Mouse (Mus musculus): ENCODE results near the gene Sash3.

Gene Sash3

DNA sequence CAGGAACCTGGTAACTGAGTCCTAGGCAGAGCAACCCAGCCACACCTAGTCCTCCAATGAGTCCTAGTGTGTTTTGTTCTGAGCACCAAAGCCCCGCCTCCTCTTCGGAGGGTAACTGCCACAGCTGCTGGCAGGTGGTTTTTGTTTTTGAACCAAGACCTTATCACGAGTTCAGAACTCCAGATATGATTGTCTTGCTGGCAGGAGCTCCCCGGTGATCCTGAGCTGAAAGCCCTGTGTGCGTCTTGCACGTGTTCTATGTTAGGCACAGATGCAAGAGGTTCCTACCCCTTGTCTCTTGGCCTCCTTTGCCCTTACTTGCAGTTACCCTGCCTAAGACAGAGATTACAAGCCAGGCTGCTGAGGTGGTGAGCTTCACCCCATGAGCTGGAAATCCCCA, 4.8 kb upstream of the Sash3 start:
- DNase-seq, result no peak

DNA sequence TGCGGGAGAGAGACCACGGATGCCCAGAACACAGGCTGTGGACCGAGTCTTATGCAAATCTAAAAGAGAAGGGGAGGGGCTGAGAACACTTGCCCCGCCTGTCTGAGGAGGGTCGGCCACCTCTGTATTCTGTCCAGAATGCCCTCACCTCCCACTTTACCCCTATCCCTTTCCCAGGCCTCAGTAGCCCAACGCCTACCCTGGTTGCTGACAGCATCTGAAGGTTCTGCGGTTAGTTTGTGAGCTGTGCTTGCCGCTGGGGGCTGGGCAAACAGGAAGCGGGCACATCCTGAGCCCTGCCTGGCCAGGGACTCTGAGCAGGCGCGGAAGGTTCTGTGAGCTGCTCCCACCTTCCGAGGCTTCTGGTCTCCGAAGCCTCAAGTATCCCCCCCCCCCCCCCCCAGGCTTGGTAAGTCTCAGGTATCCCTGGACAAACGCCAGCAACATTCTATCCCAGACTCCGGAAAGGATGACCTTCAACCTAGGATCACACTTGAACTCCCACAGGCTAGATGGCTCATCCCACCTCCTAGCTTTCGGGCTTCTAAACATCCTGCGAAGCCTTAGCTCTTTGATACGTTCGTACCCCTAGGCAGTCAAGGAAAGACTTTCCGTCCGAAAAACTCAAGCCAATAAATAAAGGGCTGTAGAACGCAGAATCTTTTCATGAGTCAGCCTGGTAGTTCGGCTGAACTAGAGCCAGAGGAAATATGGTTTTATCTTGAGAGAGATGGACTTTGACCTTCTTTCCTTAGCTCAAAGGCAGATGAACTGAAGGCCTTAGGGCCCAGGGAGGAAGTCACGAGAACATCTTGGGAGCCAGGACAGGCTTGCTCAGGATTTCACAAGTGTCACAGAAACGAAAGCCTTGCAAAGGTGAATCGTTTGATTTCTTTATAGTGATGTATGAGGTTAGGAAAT, 2.6 kb upstream of the Sash3 start:
- DNase-seq, result peak; percentile 23

DNA sequence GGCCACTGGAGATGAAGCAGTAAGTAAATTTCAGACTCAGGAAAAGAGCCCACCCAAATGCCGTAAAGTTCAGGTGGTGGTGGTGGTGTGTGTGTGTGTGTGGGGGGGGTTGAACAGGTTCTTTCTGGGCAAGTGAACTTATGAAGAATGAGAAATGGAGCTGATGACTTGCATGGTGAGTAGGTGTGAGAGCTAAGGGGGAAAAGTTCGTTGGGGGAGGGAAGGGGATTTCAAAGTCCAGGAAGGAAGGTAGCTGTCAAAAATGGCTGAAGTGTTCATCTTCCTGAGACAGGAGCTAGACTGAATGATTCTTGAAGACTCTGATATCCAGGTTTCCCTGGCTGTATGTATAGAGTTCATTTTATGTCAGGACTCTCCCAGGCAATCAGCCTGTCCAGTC, 990 bp downstream of the Sash3 start:
- DNase-seq, result no peak

DNA sequence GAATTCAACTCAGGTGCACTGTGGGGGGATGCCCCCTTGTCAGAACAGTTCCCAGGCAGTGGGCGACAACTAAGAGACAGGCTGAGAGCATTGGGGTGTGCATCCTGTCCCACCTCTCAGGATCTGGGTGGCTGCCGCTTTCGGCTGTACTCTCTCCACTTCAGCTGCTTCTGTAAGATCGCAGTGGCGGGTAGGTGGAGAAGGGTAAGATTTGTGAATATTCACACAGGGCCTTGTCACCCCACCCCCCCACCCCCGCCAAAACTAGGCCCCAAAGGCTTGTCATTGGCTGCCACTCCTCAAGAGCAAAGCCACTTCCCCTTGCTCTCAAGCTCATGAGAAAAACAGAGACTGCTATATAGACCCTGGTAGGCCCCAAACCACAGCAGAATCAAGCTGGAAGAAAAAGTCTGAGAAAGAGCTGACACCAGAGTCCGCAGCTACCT, 1.5 kb downstream of the Sash3 start:
- DNase-seq, result no peak

DNA sequence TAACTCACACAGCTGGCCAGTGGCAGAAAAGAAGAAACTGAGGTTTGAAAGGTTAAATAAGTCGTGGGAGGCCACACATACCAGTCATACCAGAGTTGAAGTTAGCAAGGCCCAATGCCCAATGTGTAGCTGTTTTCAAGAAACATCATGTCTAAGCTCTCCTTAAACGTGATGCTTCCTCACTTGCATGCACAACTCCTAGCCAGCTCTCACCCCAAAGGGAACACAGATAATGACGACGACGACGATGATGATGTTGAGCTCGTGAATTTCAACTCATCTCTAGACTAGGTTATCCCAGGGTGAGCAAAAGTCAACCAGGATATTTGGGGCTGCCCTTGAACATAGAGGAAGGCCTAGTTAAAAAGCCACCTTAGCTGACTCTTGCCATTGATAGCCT, 5.9 kb downstream of the Sash3 start:
- DNase-seq, result no peak

DNA sequence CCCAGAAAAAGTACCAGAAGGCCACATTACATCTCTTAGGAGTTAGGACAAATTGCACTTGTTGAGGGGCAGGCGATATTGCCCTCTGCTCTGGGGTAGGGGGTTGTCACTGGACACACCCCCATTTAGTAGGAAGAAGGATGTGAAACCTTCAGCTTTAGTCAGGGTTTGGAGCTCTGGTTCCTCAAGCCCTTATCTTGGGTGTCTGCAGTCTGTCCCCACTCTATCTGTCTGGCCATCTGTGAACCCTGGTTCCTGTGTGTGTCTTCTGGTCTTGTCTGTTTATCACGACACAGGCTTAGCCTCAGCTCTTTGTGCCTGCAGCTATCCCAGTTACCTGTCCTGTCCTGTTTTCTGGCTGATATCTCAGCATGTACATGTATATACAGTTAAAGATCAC, 7.2 kb downstream of the Sash3 start:
- no peak for DNase-seq

DNA sequence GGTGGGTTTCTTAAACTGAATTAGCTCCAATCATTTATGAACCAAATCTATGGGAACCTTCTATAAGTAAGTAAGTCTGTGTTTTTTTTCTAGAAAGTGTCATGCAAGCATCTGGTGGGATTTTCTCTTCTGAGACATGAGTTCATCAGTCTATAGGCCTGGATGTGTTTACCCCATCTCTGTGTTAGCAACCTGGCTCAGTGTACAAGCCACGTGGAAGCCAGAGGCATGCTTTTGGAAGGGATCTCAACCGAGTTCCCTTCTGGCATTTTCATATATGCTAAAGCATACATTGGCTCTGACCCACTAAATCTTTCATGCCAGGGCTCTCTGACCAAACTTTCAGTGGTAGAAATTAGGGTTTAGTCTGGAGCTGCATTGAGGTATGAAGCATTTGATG, 7.7 kb downstream of the Sash3 start:
- no peak for DNase-seq

DNA sequence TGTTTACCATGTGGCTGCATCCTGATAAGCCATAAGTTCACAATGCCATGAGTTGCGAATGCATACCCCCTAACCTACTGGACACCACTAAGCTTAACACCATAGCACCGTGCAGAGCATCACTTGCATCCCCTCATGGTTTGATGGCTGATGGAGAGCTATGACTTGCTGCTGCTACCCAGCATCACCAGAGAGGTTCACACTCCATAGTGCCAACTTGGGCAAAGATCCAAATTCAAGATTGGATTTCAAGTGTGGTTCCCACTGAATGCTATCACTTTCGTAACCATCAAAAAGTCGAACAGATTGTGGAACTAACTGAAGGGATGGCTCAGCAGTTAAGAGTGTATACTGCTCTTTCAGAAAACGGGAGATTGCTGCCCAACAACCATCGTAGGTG, 9.3 kb downstream of the Sash3 start:
- DNase-seq, result no peak

DNA sequence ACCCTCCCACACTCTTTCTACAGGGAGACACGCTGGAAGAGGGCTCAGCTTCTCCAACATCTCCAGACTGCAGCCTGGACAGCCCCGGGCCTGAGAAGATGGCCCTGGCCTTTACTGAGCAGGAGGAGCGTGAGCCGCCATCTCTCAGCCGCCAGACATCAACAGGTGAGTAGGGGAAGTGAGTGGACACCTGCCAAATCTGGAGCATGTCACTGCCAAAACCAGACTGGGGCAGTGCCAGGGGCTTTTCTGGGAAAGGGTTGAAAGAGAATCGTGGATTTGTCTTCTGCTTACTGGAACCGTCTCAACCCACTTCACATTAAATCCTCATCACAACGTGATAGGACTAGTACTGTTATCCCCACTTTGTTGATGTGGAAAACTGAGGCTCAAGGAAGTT, 11.2 kb downstream of the Sash3 start:
- no peak for DNase-seq

DNA sequence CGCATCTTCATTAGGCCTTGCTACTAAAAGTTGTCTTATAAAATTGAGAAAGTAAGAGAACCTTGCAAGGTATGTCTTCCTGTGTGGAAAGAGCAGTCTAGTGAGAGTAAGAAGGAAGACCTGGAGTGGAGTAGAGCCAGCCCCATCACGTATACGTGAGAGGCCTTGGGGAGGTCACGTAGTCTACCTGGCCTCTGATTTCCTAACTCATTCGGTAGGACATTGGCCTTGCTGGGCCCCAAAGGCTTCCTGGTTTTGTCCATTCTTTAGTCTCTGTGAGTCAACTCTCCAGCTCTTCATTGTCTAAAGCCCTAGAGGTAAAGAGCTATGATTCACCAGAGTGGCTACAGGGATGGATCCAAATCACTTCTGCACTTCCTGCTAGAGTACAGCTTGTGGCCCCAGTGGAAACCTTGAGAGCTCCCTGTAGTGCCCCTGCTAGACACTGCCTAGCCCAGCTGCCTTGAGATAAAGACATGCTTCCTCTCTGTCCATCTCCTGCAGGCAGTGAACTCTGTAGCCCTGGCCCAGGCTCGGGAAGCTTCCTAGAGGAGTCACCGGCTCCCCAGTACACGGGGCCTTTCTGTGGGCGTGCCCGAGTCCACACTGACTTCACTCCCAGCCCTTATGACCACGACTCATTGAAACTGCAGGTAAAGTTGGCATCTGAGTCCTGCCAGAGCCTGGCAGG, 12.1 kb downstream of the Sash3 start:
- DNase-seq, result no peak

DNA sequence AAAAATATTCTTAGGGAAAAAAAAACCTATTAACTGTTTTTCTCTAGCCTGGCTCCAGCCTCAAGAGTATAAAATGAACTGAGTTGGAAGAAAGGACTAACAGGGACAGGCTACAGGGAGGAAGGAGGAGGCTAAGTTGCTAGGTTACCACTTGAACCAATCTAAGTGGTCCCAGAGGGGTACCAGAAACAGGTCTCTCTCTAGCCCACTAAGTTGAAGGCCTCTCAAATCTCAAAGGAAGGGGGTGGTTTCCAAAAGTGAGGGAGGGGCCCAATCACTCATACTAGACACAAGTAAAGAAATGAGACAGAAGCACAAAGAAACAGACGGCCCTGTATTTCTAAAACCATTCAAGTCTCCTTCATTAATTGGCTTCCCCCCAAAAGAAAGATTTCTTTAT, 23.7 kb downstream of the Sash3 start:
- peak; percentile 22 for DNase-seq

DNA sequence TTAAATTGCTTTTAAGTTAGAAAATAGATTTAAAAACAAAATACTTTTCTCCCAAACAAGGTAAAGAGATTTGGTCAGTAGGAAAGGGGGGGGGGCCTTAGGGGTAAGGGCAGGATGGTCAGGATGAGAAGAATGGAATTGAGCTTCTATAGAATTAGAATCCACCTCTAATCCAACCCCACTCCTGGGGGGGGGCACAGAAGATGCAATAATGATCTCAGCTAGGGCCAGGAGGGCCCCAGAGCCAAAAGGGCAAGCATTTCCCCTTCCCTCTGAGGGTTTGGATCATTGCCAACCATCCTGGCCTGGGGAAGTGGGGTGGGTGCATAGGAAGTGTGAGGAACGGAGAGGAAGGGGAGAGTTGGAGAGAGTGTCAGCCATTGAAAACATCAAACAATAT, 24.1 kb downstream of the Sash3 start:
- DNase-seq, result no peak

DNA sequence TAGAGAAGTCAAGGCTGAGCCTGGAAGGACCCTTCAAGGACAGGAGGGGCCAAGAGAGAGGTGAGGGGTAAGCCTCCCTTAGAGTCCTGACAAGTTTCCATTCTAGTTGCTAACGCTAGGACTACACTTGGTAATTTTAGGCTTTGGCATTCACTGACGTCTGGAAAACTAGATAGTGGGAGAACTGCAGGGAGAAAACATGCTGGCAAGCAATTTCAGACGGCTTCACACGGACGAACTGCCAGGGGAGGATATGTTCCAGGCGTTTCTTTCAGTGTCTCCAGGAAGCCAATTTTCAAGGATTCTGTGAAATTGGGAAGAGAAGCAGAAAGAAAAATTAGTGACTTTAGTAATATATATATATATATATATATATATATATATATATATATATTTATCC, 35.6 kb downstream of the Sash3 start:
- no peak for DNase-seq

DNA sequence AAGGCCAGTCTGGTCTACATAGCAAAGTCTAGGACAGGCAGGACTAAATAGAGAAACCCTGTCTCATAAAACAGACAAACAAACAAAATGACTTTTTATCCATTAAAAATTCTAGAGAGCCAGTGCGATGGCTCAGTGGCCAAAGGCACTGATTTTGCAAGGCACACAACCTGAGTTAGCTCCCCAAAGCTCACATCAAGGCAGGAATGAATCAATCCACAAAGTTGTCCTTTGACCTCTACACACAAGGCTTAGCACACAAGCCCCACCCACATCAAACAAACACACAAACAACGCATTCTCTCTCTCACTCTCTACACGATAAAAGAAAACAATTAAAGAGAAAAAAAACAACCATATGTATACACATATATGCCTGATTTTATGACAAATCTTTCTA, 38.5 kb downstream of the Sash3 start:
- DNase-seq, result no peak

DNA sequence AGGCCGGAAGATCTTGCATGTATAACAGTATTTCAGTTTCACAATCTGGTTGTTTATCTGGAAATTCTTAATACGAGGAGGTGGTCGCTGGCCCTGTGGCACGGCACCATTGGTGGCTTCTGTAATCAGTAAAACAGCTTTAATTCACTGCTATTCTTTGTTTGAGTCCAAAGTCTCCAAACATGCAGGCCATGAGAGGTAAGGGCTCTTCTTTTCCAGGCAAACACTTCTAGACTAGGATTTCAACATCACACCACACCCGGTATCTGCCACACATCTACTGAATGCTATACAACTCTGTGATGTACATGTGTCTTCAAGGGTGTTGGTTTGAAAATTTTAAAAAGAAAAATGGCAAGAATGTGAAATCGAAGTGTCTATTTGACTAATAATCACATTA, 45.0 kb downstream of the Sash3 start:
- no peak for DNase-seq

DNA sequence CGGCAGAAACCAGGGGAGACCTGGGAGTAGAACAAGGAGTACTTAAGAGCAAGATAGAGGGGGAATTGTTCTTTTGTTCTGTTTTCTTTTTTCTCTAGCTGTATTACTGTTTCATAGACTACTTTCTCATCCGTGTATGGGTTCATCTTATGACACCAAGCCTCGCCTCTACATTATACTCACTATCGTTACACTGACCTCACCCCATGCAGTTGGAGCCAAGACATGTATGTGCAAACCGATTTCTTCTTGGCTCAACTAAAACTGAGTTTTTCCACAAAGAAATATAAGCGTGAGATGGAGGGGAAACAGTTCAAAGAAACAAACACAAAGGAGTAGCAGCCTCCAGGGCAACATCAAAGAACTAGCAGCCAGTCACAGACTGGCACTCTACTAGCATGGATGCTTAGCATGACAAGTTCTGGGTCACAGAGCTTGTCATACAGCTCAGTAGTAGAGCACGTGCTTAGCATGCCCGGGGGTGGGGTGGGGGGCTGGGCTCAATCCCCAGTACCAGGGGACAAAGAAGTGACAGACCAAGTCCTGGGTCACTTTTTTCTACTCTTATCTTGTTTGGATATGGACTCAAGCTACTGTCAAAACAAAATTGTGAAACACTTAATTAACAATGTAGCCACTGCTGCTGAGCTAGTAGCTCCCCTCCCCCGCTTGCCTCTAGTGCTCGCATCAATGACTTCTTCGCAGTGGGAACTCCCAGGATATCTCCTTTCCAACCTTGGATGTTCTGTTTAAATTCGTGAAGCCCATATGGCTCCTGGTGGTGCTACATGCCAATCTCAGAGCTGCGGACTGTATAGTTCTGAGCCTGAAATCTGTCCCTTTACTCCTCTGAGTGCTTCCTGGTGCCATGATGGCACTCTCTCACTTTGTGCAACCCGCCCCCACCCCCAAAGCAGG, 47.3 kb downstream of the Sash3 start:
- no peak for DNase-seq

DNA sequence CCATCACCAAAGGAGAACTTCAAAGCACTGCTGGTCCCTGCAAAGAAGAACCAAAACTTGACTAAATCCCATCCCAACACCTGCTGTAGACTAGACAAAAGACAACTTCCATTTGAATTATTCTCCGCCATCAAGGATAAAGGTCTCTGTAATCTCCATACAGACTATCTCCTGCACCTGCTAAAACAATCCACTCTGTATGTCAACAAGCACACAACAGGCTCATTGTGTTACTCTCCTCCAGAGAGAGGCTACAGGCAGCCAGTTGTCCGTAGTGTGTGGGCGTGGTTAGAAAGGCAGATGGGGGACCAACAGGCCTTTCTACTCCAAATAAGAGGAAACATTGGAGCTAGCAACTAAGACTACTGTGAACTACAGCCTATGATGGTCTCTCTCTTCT, 51.6 kb downstream of the Sash3 start:
- no peak for DNase-seq

DNA sequence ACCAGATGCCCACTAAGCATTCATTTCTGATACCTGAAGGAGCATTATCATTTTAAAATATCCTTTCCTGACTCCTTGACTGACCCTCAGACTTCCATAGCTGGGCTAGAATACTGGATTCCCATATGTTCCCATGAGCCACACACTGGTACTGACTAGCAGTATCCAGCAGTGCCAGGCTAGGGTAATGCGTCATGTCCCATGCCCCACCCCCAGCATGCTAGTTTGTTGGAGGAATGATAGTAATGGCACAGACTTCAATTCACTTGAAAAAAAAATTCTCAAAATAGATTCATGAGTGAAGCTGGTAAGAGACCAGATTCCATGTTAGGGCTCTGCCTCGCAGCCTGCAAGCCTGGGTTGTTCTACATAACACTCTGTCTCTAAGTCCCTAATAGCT, 52.8 kb downstream of the Sash3 start:
- no peak for DNase-seq

DNA sequence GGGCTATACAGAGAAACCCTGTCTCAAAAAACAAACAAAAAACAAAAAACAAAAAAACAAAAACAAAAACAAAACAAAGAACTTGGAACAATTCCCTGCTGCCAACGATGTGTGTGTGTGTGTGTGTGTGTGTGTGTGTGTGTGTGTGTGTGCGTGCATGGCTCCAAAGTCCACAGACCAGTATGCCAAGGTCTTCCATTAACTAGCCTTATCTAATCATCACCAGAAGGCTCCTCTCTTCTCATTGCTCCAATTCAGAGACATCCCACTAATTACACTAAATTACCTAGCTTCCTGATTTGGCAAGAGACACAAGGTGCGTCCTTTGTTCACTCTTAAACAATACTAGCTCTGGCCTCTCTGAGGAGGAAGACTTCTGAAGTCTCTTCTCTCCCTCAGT, 54.5 kb downstream of the Sash3 start:
- DNase-seq, result no peak

DNA sequence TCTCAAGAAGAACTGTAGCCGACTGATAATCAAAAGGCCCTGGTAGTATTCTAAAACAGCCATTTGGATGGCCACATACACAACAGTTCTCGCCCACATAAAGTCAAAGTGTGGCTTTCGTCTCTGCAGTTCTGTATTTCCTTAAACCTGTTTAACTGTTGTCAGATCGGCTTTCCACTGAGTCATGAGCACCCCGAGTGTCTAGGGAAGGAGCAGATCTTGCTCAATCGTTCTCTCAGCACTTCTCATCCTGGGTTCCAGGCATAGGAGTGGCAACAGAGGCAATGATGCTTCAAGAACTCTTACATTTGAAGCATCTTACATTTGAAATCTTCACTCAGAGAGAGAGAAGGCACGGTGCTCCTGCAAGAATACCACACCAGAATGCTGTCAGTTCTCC, 55.7 kb downstream of the Sash3 start:
- no peak for DNase-seq

DNA sequence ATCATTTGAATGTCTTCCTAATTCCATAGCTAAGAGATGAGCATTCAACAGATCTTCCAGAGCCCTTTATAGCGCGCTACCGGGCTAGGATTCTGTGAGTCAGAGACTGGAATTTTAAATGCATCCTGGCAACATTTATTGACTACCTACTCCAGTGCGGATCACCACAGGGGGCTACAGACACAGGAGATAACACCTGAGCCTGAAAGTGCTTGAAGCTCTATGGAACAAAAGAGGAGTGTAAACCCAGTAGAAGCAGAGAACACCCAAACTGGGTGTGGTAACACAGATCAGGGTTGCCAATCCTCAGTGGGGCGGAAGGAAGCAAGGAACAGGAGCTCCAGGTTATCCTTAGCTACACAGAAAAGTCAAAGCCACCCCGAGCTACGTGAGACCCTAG, 56.2 kb downstream of the Sash3 start:
- no peak for DNase-seq

DNA sequence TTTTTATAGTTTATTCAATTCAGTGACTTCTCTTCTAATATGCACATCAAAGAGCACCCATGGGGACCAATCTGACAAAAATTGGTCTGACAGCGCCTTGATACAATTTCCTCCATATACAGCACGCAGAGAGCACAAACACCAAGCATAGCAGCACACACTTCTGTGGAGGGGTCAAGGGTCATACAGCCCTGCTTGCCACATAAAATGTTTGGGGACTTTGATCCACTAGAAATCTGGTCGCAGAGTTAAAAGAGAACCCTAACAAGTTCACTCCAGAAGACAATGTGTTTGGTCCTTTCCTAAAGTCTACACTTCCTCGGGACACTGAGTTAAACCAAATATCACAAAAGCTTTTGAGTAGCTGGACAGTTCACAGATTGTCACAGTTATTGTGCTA, 56.8 kb downstream of the Sash3 start:
- no peak for DNase-seq

DNA sequence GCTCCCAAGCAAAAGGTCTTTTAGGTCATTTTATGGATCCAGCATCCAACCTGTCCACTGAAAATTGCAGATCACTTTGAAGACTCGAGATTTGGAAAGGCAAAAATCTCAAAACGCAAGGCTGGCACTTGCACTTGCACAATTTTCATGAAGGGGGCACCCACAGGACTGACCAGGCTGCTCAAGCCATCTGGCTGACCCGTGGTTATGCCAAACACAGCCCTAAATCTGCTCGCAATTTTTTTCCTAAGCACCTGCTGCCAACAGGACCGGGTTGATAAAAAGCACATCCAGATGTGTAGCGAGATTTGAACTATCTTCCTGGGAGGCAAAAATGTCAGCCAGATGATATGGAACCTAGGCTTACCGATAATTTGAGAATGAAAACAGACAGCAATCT, 57.5 kb downstream of the Sash3 start:
- DNase-seq, result no peak

All from embryo, embryonic 11 days (tissue).